Mouse (Mus musculus) retina, postnatal 7 days (tissue): Measurements from ENCODE around the gene Tmem38b.

Experiments
- DNase-seq: peaks from one replicate; pipeline ENCODE4 v3.0.0-alpha.2; 2012; ENCODE audit warnings: low read depth, low spot score

The Tmem38b gene

DNA sequence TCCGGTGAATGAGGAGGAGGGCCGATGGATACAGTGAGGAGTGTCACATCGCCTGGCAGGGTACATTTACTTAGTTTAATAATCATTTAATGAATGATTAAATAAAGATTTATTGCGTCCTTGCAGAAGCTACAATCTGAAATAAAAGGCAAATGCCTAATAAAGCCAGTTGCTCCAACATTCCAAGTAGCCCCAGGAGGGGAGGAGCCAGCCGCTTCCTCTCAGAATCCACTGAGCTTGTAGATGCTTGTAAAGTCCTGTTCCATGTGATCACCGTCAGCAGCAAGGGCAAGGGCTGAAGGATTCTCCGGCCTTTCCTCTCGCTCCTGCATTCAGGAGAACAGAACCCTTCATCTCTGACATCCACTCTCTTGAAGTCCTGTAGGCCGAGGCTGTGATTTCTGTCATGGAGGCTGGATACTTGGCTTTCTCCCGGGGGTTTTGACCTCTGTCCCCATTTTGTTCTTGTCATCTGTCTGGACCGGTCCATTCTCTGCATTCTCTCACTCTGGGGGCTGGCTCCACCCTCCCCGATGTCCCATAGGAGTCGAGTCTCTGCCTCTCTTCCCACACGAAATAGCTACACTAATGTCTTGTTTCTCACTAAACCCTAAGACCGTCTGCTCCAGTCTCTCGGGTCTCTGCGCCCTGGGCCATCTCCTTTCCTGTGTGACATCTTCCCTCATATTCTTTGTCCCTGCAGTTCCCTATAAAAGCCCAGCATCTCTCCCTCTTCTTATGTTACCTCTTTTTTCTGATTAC lies 57.3 kb downstream of the Tmem38b start:
- no peak for DNase-seq

DNA sequence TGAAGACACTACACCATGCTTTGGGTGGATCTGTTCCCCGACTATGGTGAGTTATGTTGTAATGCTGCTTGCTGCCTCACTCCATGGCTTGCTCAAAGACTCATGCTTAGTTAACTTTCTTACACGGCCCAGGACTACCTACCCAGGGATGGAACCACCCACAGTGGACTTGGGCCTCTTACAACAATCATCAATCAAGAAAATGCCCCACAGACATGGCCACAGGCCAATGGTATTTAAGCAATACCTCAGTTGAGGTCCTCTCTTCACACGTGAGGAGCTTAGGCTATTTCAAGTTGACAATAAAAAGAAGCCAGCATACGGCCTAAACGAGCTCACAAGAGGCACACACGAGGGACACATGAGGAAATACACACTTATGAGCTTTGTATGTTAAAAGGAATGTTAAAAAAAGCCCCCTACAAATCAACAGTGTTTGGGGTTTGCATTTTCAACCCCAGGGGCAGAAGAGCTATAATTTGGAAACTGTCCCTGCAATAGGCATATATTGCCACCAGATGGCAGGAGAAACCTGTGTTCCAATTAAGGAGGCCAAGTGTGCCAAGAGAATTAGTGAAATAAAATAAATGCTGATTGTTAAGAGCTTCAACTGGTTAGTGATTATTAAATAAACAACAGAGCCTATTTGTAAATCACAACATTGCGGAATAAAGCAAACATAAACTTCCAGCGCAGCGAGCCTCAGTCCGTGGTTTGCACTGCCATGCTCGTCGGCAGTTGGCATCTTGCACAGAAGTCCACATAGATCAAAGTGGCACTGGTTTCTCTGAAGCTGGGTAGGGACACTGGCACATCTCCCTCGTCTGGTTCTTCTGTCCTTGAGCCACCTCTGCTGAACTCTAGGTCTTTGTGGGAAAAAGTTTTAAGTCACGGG lies 58.8 kb downstream of the Tmem38b start:
- peak; percentile 24 for DNase-seq

DNA sequence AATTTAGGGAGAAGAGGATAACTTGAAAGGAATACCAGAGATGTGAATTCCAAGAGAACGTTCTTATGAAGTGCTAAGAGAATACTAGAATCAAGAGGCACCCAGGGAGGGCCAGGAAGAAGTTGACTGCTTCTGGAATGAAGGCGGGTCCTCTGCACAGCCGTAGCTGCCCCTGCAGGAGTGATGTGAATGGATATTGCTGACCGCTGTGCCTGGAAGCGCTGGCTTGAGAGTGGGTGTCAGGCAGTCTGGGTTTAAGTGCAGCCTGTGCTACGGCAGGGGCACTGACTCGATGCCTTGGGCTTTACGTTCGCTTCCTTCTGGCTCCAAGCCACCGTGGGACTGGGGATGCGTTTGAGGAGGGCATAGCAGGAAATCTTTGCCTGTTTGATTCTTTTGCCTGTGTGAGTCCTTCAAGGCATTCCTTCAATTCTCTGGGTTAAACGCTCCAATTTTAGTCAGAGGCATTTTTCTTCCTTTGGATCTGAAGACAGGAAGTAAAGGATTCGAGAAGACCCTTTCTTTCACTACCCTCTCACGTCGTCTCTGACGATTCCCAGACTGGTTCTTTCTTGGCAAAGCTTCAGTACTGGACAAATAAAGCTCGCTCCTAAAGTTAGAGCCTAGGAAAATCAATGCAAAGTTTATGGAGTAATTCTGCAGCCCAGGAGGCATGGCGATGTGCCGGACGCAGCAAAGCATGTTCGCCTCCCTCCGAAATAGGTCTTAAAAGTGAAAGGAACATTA lies 60.7 kb downstream of the Tmem38b start:
- DNase-seq: no peak

DNA sequence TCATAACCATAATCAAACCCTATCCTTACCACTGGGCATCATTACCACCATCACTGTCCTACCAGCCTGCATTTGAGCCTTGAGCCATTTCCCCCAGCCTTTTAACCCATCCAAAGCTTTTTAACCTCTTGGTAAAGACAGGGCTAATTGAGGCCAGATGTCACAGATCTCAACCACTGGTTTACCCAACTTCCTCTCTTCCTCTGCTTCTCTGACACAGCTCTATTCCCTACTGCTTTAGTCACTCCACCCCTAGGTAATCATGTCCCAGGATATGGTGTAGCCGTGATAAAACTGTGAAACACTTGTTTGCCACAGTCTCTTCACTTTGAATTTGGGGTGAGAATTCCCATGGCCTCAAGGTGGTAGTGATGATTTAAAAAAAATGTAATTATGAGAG lies 69.5 kb downstream of the Tmem38b start:
- DNase-seq: no peak

DNA sequence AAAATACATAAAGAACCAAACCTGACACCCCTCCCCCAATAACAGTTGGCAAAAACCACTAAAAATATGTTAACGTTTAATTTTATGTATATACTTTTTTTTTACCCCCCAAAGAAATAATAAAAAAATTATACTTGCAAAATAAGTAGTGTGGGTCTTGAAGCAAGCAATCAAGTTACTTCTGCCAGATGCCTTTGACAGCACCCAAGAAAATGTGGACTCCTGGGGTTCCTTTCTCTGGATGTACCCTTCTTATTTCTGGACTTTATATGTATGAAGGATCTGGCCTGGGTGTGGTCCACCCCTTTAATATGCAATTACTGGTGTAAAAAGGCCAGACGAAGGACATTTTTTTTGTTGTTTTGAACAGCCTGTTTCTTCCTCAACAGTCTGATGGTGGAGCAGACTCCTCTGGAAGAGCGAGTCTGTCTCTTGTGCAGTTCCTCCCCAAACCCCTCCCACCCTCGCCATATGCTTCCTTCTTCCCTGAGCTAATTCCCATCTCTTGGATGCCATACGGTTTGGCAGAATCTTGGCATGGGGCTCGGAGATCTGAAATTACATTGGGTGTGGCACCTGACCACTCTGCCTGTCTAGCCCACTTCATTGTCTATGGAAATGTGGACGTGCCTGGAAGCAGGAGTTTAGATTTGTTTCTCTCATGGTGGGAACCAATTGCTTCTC lies 70.4 kb downstream of the Tmem38b start:
- no peak for DNase-seq

DNA sequence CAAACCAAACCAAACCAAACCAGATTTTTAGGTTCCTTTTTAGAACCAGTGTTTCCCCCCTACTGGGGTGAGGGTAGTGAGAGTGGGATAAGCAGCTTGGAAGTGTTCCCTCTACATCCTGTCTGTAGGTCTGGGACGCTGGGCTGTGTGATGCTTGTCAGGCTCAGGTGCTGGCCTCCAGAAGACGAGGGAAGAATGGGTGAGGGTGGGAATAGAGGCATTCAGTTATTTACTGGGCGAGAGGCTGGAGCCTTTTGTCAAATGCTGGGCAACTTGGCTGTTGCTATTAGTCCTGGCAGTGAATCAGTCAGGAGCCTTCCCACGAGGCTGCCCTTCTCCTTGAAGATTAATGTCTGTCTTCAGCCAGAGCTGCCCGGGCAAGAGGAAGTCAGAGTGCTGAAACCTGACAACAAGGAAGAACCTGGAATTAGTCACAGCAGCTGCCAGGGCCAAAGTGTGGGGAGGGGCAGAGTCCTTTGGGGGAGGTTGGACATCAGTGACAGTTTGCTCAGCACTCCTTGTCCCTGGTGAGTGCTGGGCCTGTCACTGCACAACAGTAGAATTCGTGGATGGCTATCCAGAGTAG lies 74.6 kb downstream of the Tmem38b start:
- no peak for DNase-seq

DNA sequence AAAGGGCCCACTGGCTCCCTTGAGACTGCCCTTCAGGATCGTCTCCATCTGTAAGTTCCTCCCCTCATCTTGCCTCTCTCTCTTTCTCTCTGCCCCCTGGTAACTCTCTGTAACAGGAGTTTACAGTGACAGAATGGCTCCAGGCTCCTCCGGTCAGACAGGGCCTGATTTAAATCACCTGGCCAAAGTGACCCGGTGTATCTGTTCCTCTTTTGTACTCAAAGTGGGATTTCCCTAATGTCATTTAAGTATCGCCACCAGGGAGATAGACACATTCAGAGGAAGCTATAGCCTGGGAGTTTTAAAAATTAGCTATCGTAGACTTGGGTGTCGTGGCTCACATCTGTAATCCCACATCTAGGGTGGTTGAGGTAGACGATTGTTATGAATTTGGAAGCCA lies 78.5 kb downstream of the Tmem38b start:
- DNase-seq: no peak

DNA sequence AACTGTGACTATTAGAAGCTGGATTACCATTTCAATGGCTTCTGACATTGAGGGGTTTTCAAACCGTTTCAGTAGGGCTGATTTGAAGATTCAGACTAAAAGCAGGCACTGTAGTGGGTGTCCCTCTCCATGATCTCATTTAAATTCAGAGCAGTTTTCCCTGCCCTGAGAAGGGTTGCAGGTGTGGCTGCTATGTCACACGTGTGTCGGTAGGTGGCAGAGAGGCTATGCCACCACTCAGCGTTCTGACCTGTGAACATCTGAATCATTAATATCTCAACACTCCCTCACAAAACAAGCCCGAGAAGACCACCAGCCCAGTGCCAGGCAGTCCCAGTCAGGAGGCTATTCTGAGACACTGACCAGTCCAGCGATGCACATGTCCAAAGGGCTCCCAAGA lies 79.7 kb downstream of the Tmem38b start:
- no peak for DNase-seq

DNA sequence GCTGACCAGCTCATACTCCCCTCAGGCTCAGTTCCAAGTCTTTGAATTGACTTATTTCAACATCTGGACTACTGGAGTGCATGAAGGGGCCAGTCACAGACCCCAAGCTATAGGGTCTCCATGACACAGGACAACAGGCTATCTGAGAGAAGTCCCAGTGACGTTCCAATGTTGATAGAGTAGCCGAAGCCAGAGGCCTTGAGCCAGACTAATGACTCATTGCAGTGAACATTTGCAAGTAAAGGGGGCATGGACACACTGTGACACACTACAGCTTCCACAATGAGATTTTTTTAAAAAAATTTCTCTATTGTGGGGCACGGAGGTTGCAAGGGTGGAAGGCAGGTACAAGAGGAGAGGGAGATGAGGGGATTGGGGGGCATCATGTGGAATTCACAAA lies 81.2 kb downstream of the Tmem38b start:
- DNase-seq: no peak
